Mouse (Mus musculus): ENCODE results near the gene Nat9. TPM values are rescaled to one million over a fixed set of nuclear protein-coding genes. Genes with fewer than 3 reads are reported as not detected.

Nat9 gene
- polyA plus RNA-seq, 1 experiment from 2014 or later, result 26.2 TPM

- no peak overlapping the region for H3K27ac ChIP-seq
- no peak overlapping the region for H3K4me3 ChIP-seq
- ATAC-seq (ENCODE audit: low FRiP score, low read depth), result no peak
- peaks cover 46% of the 10 kb centered on the region for H3K27me3 ChIP-seq
- no peak overlapping the region for H3K9ac ChIP-seq
- 84% methylated on average over 4 of the region's 4 CpGs for WGBS
- no peaks in the 10 kb centered on the region for H3K9me3 ChIP-seq
- no peaks in the 10 kb centered on the region for H3K36me3 ChIP-seq
- peaks cover 46% of the 10 kb centered on the region for H3K4me1 ChIP-seq
- H3K4me2 ChIP-seq (replicated peaks), result no peak overlapping the region
Observed at GRCm38 (mm10) chr11:115169430-115169829, 18.2 kb downstream of the Nat9 start.

DNA sequence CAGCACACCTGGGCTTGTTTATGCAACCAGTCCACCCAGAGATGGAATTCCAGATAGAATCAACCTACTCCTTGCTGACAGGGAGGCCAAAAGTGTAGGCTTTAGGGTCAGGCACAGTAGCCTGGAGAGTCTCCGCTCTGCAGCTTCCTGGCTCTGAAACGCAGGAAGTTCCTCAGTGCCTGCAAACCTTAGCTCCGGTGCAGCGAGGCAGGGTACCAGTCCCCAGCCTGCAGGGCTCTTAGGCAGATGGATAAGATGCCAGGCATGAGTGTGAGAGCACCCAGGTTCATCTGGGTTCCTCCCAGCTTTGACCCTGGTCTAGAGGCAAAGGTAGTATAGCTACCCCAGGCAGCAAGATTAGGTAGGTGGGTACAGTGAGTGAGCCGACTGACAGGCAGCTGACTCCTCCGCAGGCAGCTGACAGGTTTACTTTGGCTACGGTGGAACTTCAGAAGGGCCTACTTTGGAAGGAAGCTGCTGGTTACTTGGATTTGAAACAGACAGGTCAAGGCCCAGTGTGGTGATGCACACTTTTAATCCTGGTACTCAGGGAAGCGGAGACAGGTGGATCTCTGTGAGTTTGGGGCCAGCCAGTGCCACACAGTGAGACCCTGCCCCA lies 19.9 kb downstream of the Nat9 start:
- H3K36me3 ChIP-seq, result no peaks in the 10 kb centered on the region
- no peak overlapping the region for H3K4me3 ChIP-seq
- no peak for ATAC-seq (ENCODE audit: low FRiP score, low read depth)
- 87% methylated on average over 8 of the region's 8 CpGs for WGBS
- peaks cover 47% of the 10 kb centered on the region for H3K27me3 ChIP-seq
- no peak overlapping the region for H3K4me2 ChIP-seq (replicated peaks)
- peaks cover 43% of the 10 kb centered on the region for H3K4me1 ChIP-seq
- H3K9ac ChIP-seq, result no peak overlapping the region
- H3K9me3 ChIP-seq, result no peaks in the 10 kb centered on the region
- H3K27ac ChIP-seq, result no peak overlapping the region

DNA sequence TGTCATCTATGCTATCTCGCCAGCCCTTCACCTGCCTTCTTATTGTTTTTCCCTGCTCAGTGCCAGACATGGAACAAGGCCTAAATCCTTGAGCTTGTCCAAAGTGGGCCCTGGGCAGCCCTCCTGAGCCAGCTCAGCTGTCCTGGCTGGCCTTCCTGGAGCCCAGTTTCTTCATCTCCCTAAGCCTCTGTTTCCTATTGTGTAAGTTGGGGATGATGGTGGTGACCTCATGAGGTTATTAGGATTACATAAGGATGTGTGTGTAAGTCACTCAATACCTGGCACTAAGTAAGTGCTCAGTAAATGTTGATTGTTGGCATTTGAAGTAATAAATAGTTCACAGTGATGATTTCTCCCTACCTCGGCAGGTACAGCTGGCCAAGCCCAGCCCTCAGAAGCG lies 20.9 kb downstream of the Nat9 start:
- Histone ChIP-seq H3K4me2 (replicated peaks) (no peak overlapping the region), H3K27ac (no peak overlapping the region), H3K9ac (no peak overlapping the region), H3K36me3 (no peaks in the 10 kb centered on the region), H3K9me3 (no peaks in the 10 kb centered on the region), H3K4me1 (peaks cover 39% of the 10 kb centered on the region), H3K27me3 (peaks cover 45% of the 10 kb centered on the region), H3K4me3 (no peak overlapping the region)
- no peak for ATAC-seq (ENCODE audit: low FRiP score, low read depth)
- 70% methylated on average over 3 of the region's 3 CpGs for WGBS

GRCm38 (mm10) chr11:115164976-115165374 lies 22.7 kb downstream of the Nat9 start:
- 3% methylated on average over 9 of the region's 9 CpGs for WGBS
- H3K27me3 ChIP-seq, result peaks cover 57% of the 10 kb centered on the region

GRCm38 (mm10) chr11:115164341-115164975 lies 23.2 kb downstream of the Nat9 start:
- H3K27ac ChIP-seq, result no peak overlapping the region
- H3K9me3 ChIP-seq, result no peaks in the 10 kb centered on the region
- peak overlapping the region; percentile 87 for H3K4me2 ChIP-seq (replicated peaks)
- H3K4me1 ChIP-seq, result peaks cover 29% of the 10 kb centered on the region
- H3K4me3 ChIP-seq, result peak overlapping the region; percentile 57
- no peak for ATAC-seq (ENCODE audit: low FRiP score, low read depth)
- H3K9ac ChIP-seq, result peak overlapping the region; percentile 54; the same call in 1 of the 2 replicates
- H3K36me3 ChIP-seq, result no peaks in the 10 kb centered on the region
- H3K27me3 ChIP-seq, result peaks cover 57% of the 10 kb centered on the region
- WGBS, result under 1% methylated on average over 13 of the region's 14 CpGs

More at GRCm38 (mm10) chr11:115164976-115165374, 22.7 kb downstream of the Nat9 start:
- Histone ChIP-seq H3K36me3 (no peaks in the 10 kb centered on the region), H3K4me1 (peaks cover 29% of the 10 kb centered on the region), H3K27ac (no peak overlapping the region), H3K4me3 (peak overlapping the region; percentile 57), H3K9me3 (no peaks in the 10 kb centered on the region), H3K4me2 (replicated peaks) (peak overlapping the region; percentile 87), H3K9ac (0 out of 2 replicates have a peak overlapping the region, but pooled peaks have one; percentile 54)
- no peak for ATAC-seq (ENCODE audit: low FRiP score, low read depth)

DNA sequence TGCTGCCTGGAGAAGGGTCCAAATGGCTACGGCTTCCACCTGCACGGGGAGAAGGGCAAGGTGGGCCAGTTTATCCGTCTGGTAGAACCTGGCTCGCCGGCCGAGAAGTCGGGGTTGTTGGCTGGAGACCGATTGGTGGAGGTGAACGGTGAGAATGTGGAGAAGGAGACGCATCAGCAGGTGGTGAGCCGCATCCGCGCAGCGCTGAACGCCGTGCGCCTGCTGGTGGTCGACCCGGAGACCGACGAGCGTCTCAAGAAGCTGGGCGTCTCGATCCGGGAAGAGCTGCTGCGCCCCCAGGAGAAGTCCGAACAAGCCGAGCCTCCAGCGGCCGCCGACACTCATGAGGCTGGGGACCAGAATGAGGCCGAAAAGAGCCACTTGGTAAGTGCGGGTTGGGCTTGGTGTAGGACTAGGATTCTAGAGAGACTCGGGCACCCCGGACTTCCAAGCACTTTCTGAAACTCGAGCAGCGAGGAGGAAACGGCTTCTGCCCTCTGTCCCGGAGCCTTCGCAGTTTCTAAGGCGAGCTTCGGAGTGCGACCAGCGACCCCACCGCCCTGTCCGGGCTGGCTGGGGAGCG lies 24.0 kb downstream of the Nat9 start:
- Histone ChIP-seq H3K9ac (peak overlapping the region; percentile 54), H3K4me2 (replicated peaks) (peak overlapping the region; percentile 87), H3K9me3 (no peaks in the 10 kb centered on the region), H3K4me3 (peak overlapping the region; percentile 57), H3K4me1 (peaks cover 29% of the 10 kb centered on the region), H3K27ac (no peak overlapping the region), H3K36me3 (no peaks in the 10 kb centered on the region), H3K27me3 (peaks cover 57% of the 10 kb centered on the region)
- peak; percentile 18; the same call in 1 of the 2 replicates for ATAC-seq (ENCODE audit: low FRiP score, low read depth)
- 0% methylated on average over 47 of the region's 47 CpGs for WGBS

- WGBS, result under 1% methylated on average over 47 of the region's 47 CpGs
- ATAC-seq (ENCODE audit: low FRiP score, low read depth), result peak; percentile 95
Observed at GRCm38 (mm10) chr11:115162832-115163480, 24.7 kb downstream of the Nat9 start, which contains the start of gene Slc9a3r1. Slc9a3r1 (plus strand) TSS chr11:115163341.

GRCm38 (mm10) chr11:115162205-115162601 lies 25.5 kb downstream of the Nat9 start:
- Histone ChIP-seq H3K9ac (no peak overlapping the region), H3K27ac (no peak overlapping the region), H3K27me3 (peaks cover 57% of the 10 kb centered on the region), H3K4me1 (peaks cover 37% of the 10 kb centered on the region), H3K36me3 (no peaks in the 10 kb centered on the region), H3K4me3 (no peak overlapping the region), H3K4me2 (replicated peaks) (peak overlapping the region; percentile 87), H3K9me3 (no peaks in the 10 kb centered on the region)
- 26% methylated on average over 9 of the region's 9 CpGs for WGBS
- ATAC-seq (ENCODE audit: low FRiP score, low read depth), result no peak

More at GRCm38 (mm10) chr11:115162832-115163480, 24.7 kb downstream of the Nat9 start, which contains the start of gene Slc9a3r1:
- no peaks in the 10 kb centered on the region for H3K36me3 ChIP-seq
- H3K27ac ChIP-seq, result no peak within 1 kb of the TSS
- H3K9me3 ChIP-seq, result no peaks in the 10 kb centered on the region
- peaks cover 56% of the 10 kb centered on the region for H3K27me3 ChIP-seq
- H3K4me3 ChIP-seq, result peak within 1 kb of the TSS; percentile 57
- H3K9ac ChIP-seq, result peak within 1 kb of the TSS; percentile 54
- peak within 1 kb of the TSS; percentile 87 for H3K4me2 ChIP-seq (replicated peaks)
- H3K4me1 ChIP-seq, result peaks cover 36% of the 10 kb centered on the region

- Histone ChIP-seq H3K4me2 (replicated peaks) (no peak overlapping the region), H3K9me3 (no peaks in the 10 kb centered on the region), H3K4me3 (no peak overlapping the region), H3K27me3 (peaks cover 60% of the 10 kb centered on the region), H3K36me3 (no peaks in the 10 kb centered on the region), H3K9ac (no peak overlapping the region), H3K4me1 (peaks cover 37% of the 10 kb centered on the region), H3K27ac (no peak overlapping the region)
- no peak for ATAC-seq (ENCODE audit: low FRiP score, low read depth)
- 68% methylated on average over 9 of the region's 9 CpGs for WGBS
Observed at GRCm38 (mm10) chr11:115161578-115162204, 26.0 kb downstream of the Nat9 start.

DNA sequence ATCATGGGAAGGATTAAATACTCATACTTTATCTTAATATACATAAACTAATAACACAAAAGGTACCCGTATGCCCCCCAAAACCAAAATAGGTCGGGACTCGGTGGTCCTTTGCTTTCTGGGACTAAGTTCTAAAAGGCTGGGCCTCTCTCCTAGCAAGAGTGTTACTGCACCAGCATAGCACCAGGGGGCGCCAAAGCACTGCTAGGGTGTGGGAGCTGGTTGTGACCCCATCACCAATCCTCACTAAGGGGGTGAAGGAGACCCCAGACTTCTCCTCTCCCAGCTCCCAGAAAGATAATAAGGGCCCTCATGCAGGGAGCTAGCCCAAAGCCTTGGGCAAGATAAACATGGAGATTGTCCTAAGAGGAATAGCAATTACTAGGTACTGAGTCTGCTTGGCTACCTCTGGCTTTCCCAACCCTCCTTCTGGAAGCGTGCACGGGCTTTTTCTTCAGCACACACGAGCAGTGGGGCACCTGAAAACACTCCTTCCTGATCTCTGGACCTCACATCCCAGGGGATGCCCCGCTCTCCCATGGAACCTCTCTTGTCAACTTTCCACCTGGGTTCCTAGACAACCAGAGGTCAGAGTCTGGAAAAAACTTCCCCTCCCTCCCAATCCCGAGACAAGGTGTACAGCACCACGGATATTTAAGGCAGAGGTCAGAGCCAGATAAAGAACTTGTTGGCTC lies 26.6 kb downstream of the Nat9 start:
- Histone ChIP-seq H3K4me1 (peaks cover 37% of the 10 kb centered on the region), H3K27me3 (peaks cover 59% of the 10 kb centered on the region)

More for the DNA sequence above, 26.6 kb downstream of the Nat9 start:
- Histone ChIP-seq H3K9ac (no peak overlapping the region), H3K4me2 (replicated peaks) (no peak overlapping the region), H3K4me3 (no peak overlapping the region), H3K9me3 (no peaks in the 10 kb centered on the region), H3K36me3 (no peaks in the 10 kb centered on the region), H3K27ac (no peak overlapping the region)
- WGBS, result 34% methylated on average over 10 of the region's 10 CpGs
- ATAC-seq (ENCODE audit: low FRiP score, low read depth), result no peak
